Mouse (Mus musculus) adrenal gland, postnatal 25 days (tissue): Measurements from ENCODE around the gene Cln3. TPM values are rescaled to one million over a fixed set of nuclear protein-coding genes. Genes with fewer than 3 reads are reported as not detected.

Experiments
- DNase-seq: peaks from one replicate; pipeline ENCODE4 v3.0.0; 2021; ENCODE audit warnings: mixed read lengths
- total RNA-seq: library from RNA; stranded (reverse); gene quantifications from 2 replicates; pipeline ENCODE4 v1.2.3, GENCODE M21; 2021

The Cln3 gene
- total RNA-seq, 1 experiment from 2014 or later, result 42.7 TPM

GRCm38 (mm10) chr7:126594862-126595561 lies 9.4 kb upstream of the Cln3 start, which contains the start of gene Il27:
Gene Il27, minus strand, starts transcription at chr7:126594941.
- no peak for DNase-seq

GRCm38 (mm10) chr7:126587779-126588178 lies 2.2 kb upstream of the Cln3 start:
- DNase-seq, result peak; percentile 60

- no peak for DNase-seq
Measured at GRCm38 (mm10) chr7:126586839-126587238, 1.2 kb upstream of the Cln3 start.

- no peak for DNase-seq
Measured at GRCm38 (mm10) chr7:126584506-126584977, 1.1 kb downstream of the Cln3 start, which contains the start of gene Apobr. Gene Apobr, plus strand, starts transcription at chr7:126584942.

- DNase-seq, result no peak
Measured at GRCm38 (mm10) chr7:126583761-126584160, 1.9 kb downstream of the Cln3 start.

- DNase-seq, result peak; percentile 84
Measured at GRCm38 (mm10) chr7:126583251-126583709, 2.3 kb downstream of the Cln3 start.

GRCm38 (mm10) chr7:126582759-126583158 lies 2.9 kb downstream of the Cln3 start:
- peak; percentile 33 for DNase-seq

- no peak for DNase-seq
Measured at GRCm38 (mm10) chr7:126581661-126582060, 4.0 kb downstream of the Cln3 start.

- DNase-seq, result peak; percentile 46
Measured at GRCm38 (mm10) chr7:126579172-126579571, 6.4 kb downstream of the Cln3 start.

GRCm38 (mm10) chr7:126576946-126577345 lies 8.7 kb downstream of the Cln3 start:
- DNase-seq, result peak; percentile 54

GRCm38 (mm10) chr7:126566094-126566765 lies 19.4 kb downstream of the Cln3 start, which contains the start of gene Eif3c:
Gene Eif3c, minus strand, starts transcription at chr7:126566411.
- peak; percentile 77 for DNase-seq

GRCm38 (mm10) chr7:126565693-126566092 lies 19.9 kb downstream of the Cln3 start:
- peak; percentile 37 for DNase-seq

GRCm38 (mm10) chr7:126556635-126557034 lies 29.0 kb downstream of the Cln3 start:
- no peak for DNase-seq

GRCm38 (mm10) chr7:126554796-126555195 lies 30.8 kb downstream of the Cln3 start:
- no peak for DNase-seq

GRCm38 (mm10) chr7:126545631-126546030 lies 40.0 kb downstream of the Cln3 start:
- DNase-seq, result no peak

GRCm38 (mm10) chr7:126541661-126542060 lies 44.0 kb downstream of the Cln3 start:
- no peak for DNase-seq

- DNase-seq, result no peak
Measured at GRCm38 (mm10) chr7:126537820-126538585, 47.6 kb downstream of the Cln3 start.

- DNase-seq, result no peak
Measured at GRCm38 (mm10) chr7:126536466-126536865, 49.2 kb downstream of the Cln3 start.

GRCm38 (mm10) chr7:126535766-126536165 lies 49.9 kb downstream of the Cln3 start:
- DNase-seq, result peak; percentile 38

GRCm38 (mm10) chr7:126533434-126533833 lies 52.2 kb downstream of the Cln3 start:
- DNase-seq, result no peak

- no peak for DNase-seq
Measured at GRCm38 (mm10) chr7:126528166-126528577, 57.4 kb downstream of the Cln3 start.

- DNase-seq, result no peak
Measured at GRCm38 (mm10) chr7:126523316-126523715, 62.3 kb downstream of the Cln3 start.
